Mouse (Mus musculus): Measurements from ENCODE around the gene Prg2. TPM values are rescaled to one million over a fixed set of nuclear protein-coding genes. Genes with fewer than 3 reads are reported as not detected.

Prg2 gene
- polyA plus RNA-seq, 1 experiment: not detected

GRCm38 (mm10) chr2:85004341-85004740 is 24.1 kb downstream of the Prg2 start:
- H3ac ChIP-seq (ENCODE audit: control insufficient read depth, insufficient read length, low read depth): no peak overlapping the region
- H3K79me2 ChIP-seq (ENCODE audit: control insufficient read depth, insufficient read depth): no peaks in the 10 kb centered on the region
- TF ChIP-seq MYOG (IDR thresholded peaks at IDR 0.05; ENCODE audit: control insufficient read depth, extremely low read depth, insufficient read length) (no peak), MAX (IDR thresholded peaks at IDR 0.05) (no peak), USF1 (IDR thresholded peaks at IDR 0.05; ENCODE audit: low read depth) (no peak), CTCF (IDR thresholded peaks at IDR 0.05; ENCODE audit: control insufficient read depth, insufficient read depth, insufficient read length) (no peak), MYOD1 (IDR thresholded peaks at IDR 0.05; ENCODE audit: control insufficient read depth, insufficient read length, low read depth) (no peak), FOSL1 (IDR thresholded peaks at IDR 0.05; ENCODE audit: insufficient read depth, low read length, poor library complexity, severe bottlenecking) (no peak), CEBPB (IDR thresholded peaks at IDR 0.05; ENCODE audit: low read depth) (no peak)
- H3K36me3 ChIP-seq (ENCODE audit: control insufficient read depth, insufficient read depth): no peaks in the 10 kb centered on the region
- no peaks in the 10 kb centered on the region for H3K27me3 ChIP-seq (ENCODE audit: control insufficient read depth, insufficient read depth, insufficient read length)
- no peaks in the 10 kb centered on the region for H3K79me3 ChIP-seq (ENCODE audit: low read depth)
- no peak overlapping the region for H3K4me3 ChIP-seq (ENCODE audit: insufficient read depth, poor library complexity, severe bottlenecking)

GRCm38 (mm10) chr2:85006600-85006999 is 26.3 kb downstream of the Prg2 start:
- TF ChIP-seq CTCF (IDR thresholded peaks at IDR 0.05; ENCODE audit: control insufficient read depth, insufficient read depth, insufficient read length): no peak
- no peak for TF ChIP-seq MYOG (IDR thresholded peaks at IDR 0.05; ENCODE audit: control insufficient read depth, extremely low read depth, insufficient read length)
- no peak for TF ChIP-seq CEBPB (IDR thresholded peaks at IDR 0.05; ENCODE audit: low read depth)
- TF ChIP-seq MAX (IDR thresholded peaks at IDR 0.05): no peak
- TF ChIP-seq FOSL1 (IDR thresholded peaks at IDR 0.05; ENCODE audit: insufficient read depth, low read length, poor library complexity, severe bottlenecking): no peak
- no peak for TF ChIP-seq USF1 (IDR thresholded peaks at IDR 0.05; ENCODE audit: low read depth)
- TF ChIP-seq MYOD1 (IDR thresholded peaks at IDR 0.05; ENCODE audit: control insufficient read depth, insufficient read length, low read depth): no peak
- no peaks in the 10 kb centered on the region for H3K36me3 ChIP-seq (ENCODE audit: control insufficient read depth, insufficient read depth)
- H3ac ChIP-seq (ENCODE audit: control insufficient read depth, insufficient read length, low read depth): no peak overlapping the region
- H3K4me3 ChIP-seq (ENCODE audit: insufficient read depth, poor library complexity, severe bottlenecking): no peak overlapping the region
- no peaks in the 10 kb centered on the region for H3K27me3 ChIP-seq (ENCODE audit: control insufficient read depth, insufficient read depth, insufficient read length)
- no peaks in the 10 kb centered on the region for H3K79me2 ChIP-seq (ENCODE audit: control insufficient read depth, insufficient read depth)
- no peaks in the 10 kb centered on the region for H3K79me3 ChIP-seq (ENCODE audit: low read depth)

- TF ChIP-seq MYOG (IDR thresholded peaks at IDR 0.05; ENCODE audit: control insufficient read depth, extremely low read depth, insufficient read length): no peak
- TF ChIP-seq MYOD1 (IDR thresholded peaks at IDR 0.05; ENCODE audit: control insufficient read depth, insufficient read length, low read depth): no peak
- no peak for TF ChIP-seq CEBPB (IDR thresholded peaks at IDR 0.05; ENCODE audit: low read depth)
- TF ChIP-seq MAX (IDR thresholded peaks at IDR 0.05): no peak
- no peak for TF ChIP-seq CTCF (IDR thresholded peaks at IDR 0.05; ENCODE audit: control insufficient read depth, insufficient read depth, insufficient read length)
- TF ChIP-seq FOSL1 (IDR thresholded peaks at IDR 0.05; ENCODE audit: insufficient read depth, low read length, poor library complexity, severe bottlenecking): no peak
- no peak for TF ChIP-seq USF1 (IDR thresholded peaks at IDR 0.05; ENCODE audit: low read depth)
- Histone ChIP-seq H3K36me3 (ENCODE audit: control insufficient read depth, insufficient read depth) (no peaks in the 10 kb centered on the region), H3K27me3 (ENCODE audit: control insufficient read depth, insufficient read depth, insufficient read length) (no peaks in the 10 kb centered on the region), H3ac (ENCODE audit: control insufficient read depth, insufficient read length, low read depth) (no peak overlapping the region), H3K79me3 (ENCODE audit: low read depth) (no peaks in the 10 kb centered on the region), H3K79me2 (ENCODE audit: control insufficient read depth, insufficient read depth) (no peaks in the 10 kb centered on the region), H3K4me3 (ENCODE audit: insufficient read depth, poor library complexity, severe bottlenecking) (no peak overlapping the region)
Observed at GRCm38 (mm10) chr2:85007729-85008128, 27.5 kb downstream of the Prg2 start.

- Histone ChIP-seq H3ac (ENCODE audit: control insufficient read depth, insufficient read length, low read depth) (no peak overlapping the region), H3K79me3 (ENCODE audit: low read depth) (no peaks in the 10 kb centered on the region), H3K4me3 (ENCODE audit: insufficient read depth, poor library complexity, severe bottlenecking) (no peak overlapping the region), H3K36me3 (ENCODE audit: control insufficient read depth, insufficient read depth) (no peaks in the 10 kb centered on the region), H3K27me3 (ENCODE audit: control insufficient read depth, insufficient read depth, insufficient read length) (no peaks in the 10 kb centered on the region), H3K79me2 (ENCODE audit: control insufficient read depth, insufficient read depth) (no peaks in the 10 kb centered on the region)
- TF ChIP-seq FOSL1 (IDR thresholded peaks at IDR 0.05; ENCODE audit: insufficient read depth, low read length, poor library complexity, severe bottlenecking): no peak
- TF ChIP-seq MYOG (IDR thresholded peaks at IDR 0.05; ENCODE audit: control insufficient read depth, extremely low read depth, insufficient read length): no peak
- TF ChIP-seq CEBPB (IDR thresholded peaks at IDR 0.05; ENCODE audit: low read depth): no peak
- no peak for TF ChIP-seq USF1 (IDR thresholded peaks at IDR 0.05; ENCODE audit: low read depth)
- TF ChIP-seq MAX (IDR thresholded peaks at IDR 0.05): no peak
- no peak for TF ChIP-seq MYOD1 (IDR thresholded peaks at IDR 0.05; ENCODE audit: control insufficient read depth, insufficient read length, low read depth)
- no peak for TF ChIP-seq CTCF (IDR thresholded peaks at IDR 0.05; ENCODE audit: control insufficient read depth, insufficient read depth, insufficient read length)
Observed at GRCm38 (mm10) chr2:85009212-85009611, 29.0 kb downstream of the Prg2 start.

GRCm38 (mm10) chr2:85011906-85012604 is 31.8 kb downstream of the Prg2 start:
- H3K79me2 ChIP-seq (ENCODE audit: control insufficient read depth, insufficient read depth): no peaks in the 10 kb centered on the region
- no peaks in the 10 kb centered on the region for H3K27me3 ChIP-seq (ENCODE audit: control insufficient read depth, insufficient read depth, insufficient read length)
- H3K36me3 ChIP-seq (ENCODE audit: control insufficient read depth, insufficient read depth): no peaks in the 10 kb centered on the region
- TF ChIP-seq MYOG (IDR thresholded peaks at IDR 0.05; ENCODE audit: control insufficient read depth, extremely low read depth, insufficient read length): no peak
- TF ChIP-seq USF1 (IDR thresholded peaks at IDR 0.05; ENCODE audit: low read depth): peak; percentile 11
- no peaks in the 10 kb centered on the region for H3K79me3 ChIP-seq (ENCODE audit: low read depth)
- H3K4me3 ChIP-seq (ENCODE audit: insufficient read depth, poor library complexity, severe bottlenecking): no peak overlapping the region
- H3ac ChIP-seq (ENCODE audit: control insufficient read depth, insufficient read length, low read depth): no peak overlapping the region

GRCm38 (mm10) chr2:85012679-85013078 is 32.4 kb downstream of the Prg2 start:
- no peaks in the 10 kb centered on the region for H3K79me3 ChIP-seq (ENCODE audit: low read depth)
- H3ac ChIP-seq (ENCODE audit: control insufficient read depth, insufficient read length, low read depth): no peak overlapping the region
- H3K27me3 ChIP-seq (ENCODE audit: control insufficient read depth, insufficient read depth, insufficient read length): no peaks in the 10 kb centered on the region
- no peak overlapping the region for H3K4me3 ChIP-seq (ENCODE audit: insufficient read depth, poor library complexity, severe bottlenecking)
- TF ChIP-seq CEBPB (IDR thresholded peaks at IDR 0.05; ENCODE audit: low read depth) (no peak), MYOD1 (IDR thresholded peaks at IDR 0.05; ENCODE audit: control insufficient read depth, insufficient read length, low read depth) (no peak), CTCF (IDR thresholded peaks at IDR 0.05; ENCODE audit: control insufficient read depth, insufficient read depth, insufficient read length) (no peak), MYOG (IDR thresholded peaks at IDR 0.05; ENCODE audit: control insufficient read depth, extremely low read depth, insufficient read length) (no peak), MAX (IDR thresholded peaks at IDR 0.05) (no peak), USF1 (IDR thresholded peaks at IDR 0.05; ENCODE audit: low read depth) (no peak), FOSL1 (IDR thresholded peaks at IDR 0.05; ENCODE audit: insufficient read depth, low read length, poor library complexity, severe bottlenecking) (no peak)
- no peaks in the 10 kb centered on the region for H3K79me2 ChIP-seq (ENCODE audit: control insufficient read depth, insufficient read depth)
- H3K36me3 ChIP-seq (ENCODE audit: control insufficient read depth, insufficient read depth): no peaks in the 10 kb centered on the region

Data from C2C12 (cell line).